In the genomic region with DNA sequence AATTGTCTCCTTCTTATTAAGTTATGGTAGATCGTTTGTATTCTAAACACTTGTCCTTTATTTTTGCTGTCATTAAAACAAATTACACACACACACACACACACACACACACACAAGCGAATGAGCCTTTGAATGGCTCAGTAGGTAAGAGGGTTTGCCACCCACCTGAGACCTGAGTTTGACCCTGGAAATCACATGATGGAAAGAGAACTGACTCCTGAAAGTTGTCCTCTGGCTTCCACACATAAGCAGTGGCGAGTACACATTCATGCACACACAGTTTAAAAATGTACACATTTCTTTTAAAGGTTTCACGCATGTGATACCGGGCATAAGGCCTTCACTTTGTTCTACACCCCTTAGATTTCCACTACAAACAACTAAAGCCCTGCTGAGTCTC, we compare ENCODE assay signal across 24 mouse cellular contexts. TPM values are rescaled to one million over a fixed set of nuclear protein-coding genes. Genes with fewer than 3 reads are reported as not detected.
DNase-seq lines count a peak whose midpoint lies in the region; ATAC-seq lines count a peak whose summit lies in the region.
"Had no signal": no experiment of that assay in that cellular context is flagged by ENCODE, and none has a peak within 500 bp of the region (broad histone marks: within the 10 kb centered on the region; RNA-seq: fewer than 3 reads in every experiment).

No protein-coding gene starts in this region.

- peak overlapping the region; percentile 39; the same call in 1 of the 2 replicates for H3K27ac ChIP-seq in forebrain, embryonic 14.5 days (ENCODE audit: low read depth, low read length)
- no peak overlapping the region for H3K27ac ChIP-seq in forebrain, embryonic 11.5 days (ENCODE audit: low read depth, low read length)
- H3K27ac ChIP-seq in neural tube, embryonic 13.5 days (replicated peaks): no peak overlapping the region
- no peak overlapping the region for H3K27ac ChIP-seq in neural tube, embryonic 15.5 days (replicated peaks)
- 0 out of 2 replicates have a peak overlapping the region, but pooled peaks have one; percentile 3 for H3K27ac ChIP-seq in embryonic facial prominence, embryonic 14.5 days (replicated peaks; ENCODE audit: low read depth, low read length)
- H3K27ac ChIP-seq: heart, adult 2 months; heart, embryonic 10.5 days; heart, embryonic 13.5 days had no signal

- no peaks in the 10 kb centered on the region for H3K9me3 ChIP-seq in forebrain, embryonic 14.5 days (replicated peaks; ENCODE audit: control insufficient read depth, low read length)
- H3K9me3 ChIP-seq in forebrain, embryonic 11.5 days (ENCODE audit: control insufficient read depth, low read length): no peaks in the 10 kb centered on the region
- H3K9me3 ChIP-seq in neural tube, embryonic 13.5 days: no peaks in the 10 kb centered on the region
- H3K9me3 ChIP-seq in neural tube, embryonic 15.5 days (replicated peaks): no peaks in the 10 kb centered on the region
- no peaks in the 10 kb centered on the region for H3K9me3 ChIP-seq in embryonic facial prominence, embryonic 14.5 days (ENCODE audit: control insufficient read depth, low read length)
- H3K9me3 ChIP-seq: heart, embryonic 10.5 days; heart, embryonic 13.5 days; hindbrain, embryonic 12.5 days; hindbrain, embryonic 15.5 days had no signal

- H3K36me3 ChIP-seq in forebrain, embryonic 14.5 days (ENCODE audit: control insufficient read depth, insufficient read depth, low read length): peaks cover 21% of the 10 kb centered on the region; the same call in 1 of the 2 replicates
- no peaks in the 10 kb centered on the region; the same call in 1 of the 2 replicates for H3K36me3 ChIP-seq in forebrain, embryonic 11.5 days (ENCODE audit: control insufficient read depth, insufficient read depth, low read length)
- peaks cover 42% of the 10 kb centered on the region for H3K36me3 ChIP-seq in neural tube, embryonic 13.5 days
- H3K36me3 ChIP-seq in neural tube, embryonic 15.5 days: peaks cover 29% of the 10 kb centered on the region
- H3K36me3 ChIP-seq in embryonic facial prominence, embryonic 14.5 days (ENCODE audit: control insufficient read depth, insufficient read depth, low read length): peaks cover 15% of the 10 kb centered on the region

- no peak overlapping the region for H3K9ac ChIP-seq in forebrain, embryonic 14.5 days (ENCODE audit: low read length)
- no peak overlapping the region for H3K9ac ChIP-seq in forebrain, embryonic 11.5 days (ENCODE audit: low read length)
- H3K9ac ChIP-seq in neural tube, embryonic 13.5 days: peak overlapping the region; percentile 12; the same call in 1 of the 2 replicates
- no peak overlapping the region for H3K9ac ChIP-seq in neural tube, embryonic 15.5 days (replicated peaks)
- no peak overlapping the region for H3K9ac ChIP-seq in embryonic facial prominence, embryonic 14.5 days (ENCODE audit: low read depth, low read length)
- H3K9ac ChIP-seq: heart, embryonic 13.5 days; hindbrain, embryonic 12.5 days; hindbrain, embryonic 15.5 days had no signal

- no peak for ATAC-seq in forebrain, embryonic 14.5 days
- no peak for ATAC-seq in forebrain, embryonic 11.5 days (replicated peaks; ENCODE audit: low FRiP score)
- no peak for ATAC-seq in neural tube, embryonic 13.5 days (ENCODE audit: low read depth)
- ATAC-seq in neural tube, embryonic 15.5 days (ENCODE audit: low FRiP score): no peak
- ATAC-seq in embryonic facial prominence, embryonic 14.5 days (ENCODE audit: low read depth): no peak
- ATAC-seq: activated CD4-positive, CD25-positive, alpha-beta regulatory T cell, adult 4 months; CD4-positive, CD25-positive, alpha-beta regulatory T cell, adult 4 months; intestine, postnatal 0 days had no signal

- peaks cover 9% of the 10 kb centered on the region; the same call in 1 of the 2 replicates for H3K4me1 ChIP-seq in forebrain, embryonic 14.5 days (ENCODE audit: control insufficient read depth, insufficient read depth, low read length)
- 0 out of 2 replicates have a peak, but pooled peaks cover 2% of the 10 kb centered on the region for H3K4me1 ChIP-seq in forebrain, embryonic 11.5 days (replicated peaks; ENCODE audit: control insufficient read depth, insufficient read depth, low read length)
- peaks cover 18% of the 10 kb centered on the region for H3K4me1 ChIP-seq in neural tube, embryonic 13.5 days (replicated peaks)
- no peaks in the 10 kb centered on the region for H3K4me1 ChIP-seq in neural tube, embryonic 15.5 days
- H3K4me1 ChIP-seq in embryonic facial prominence, embryonic 14.5 days (ENCODE audit: control insufficient read depth, insufficient read depth, low read length): no peaks in the 10 kb centered on the region
- H3K4me1 ChIP-seq: hindbrain, embryonic 15.5 days had no signal

- H3K4me3 ChIP-seq in forebrain, embryonic 14.5 days (ENCODE audit: low read depth, low read length): no peak overlapping the region
- no peak overlapping the region for H3K4me3 ChIP-seq in forebrain, embryonic 11.5 days (ENCODE audit: low read depth, low read length)
- no peak overlapping the region for H3K4me3 ChIP-seq in neural tube, embryonic 13.5 days
- H3K4me3 ChIP-seq in neural tube, embryonic 15.5 days (replicated peaks): no peak overlapping the region
- no peak overlapping the region for H3K4me3 ChIP-seq in embryonic facial prominence, embryonic 14.5 days (ENCODE audit: low read depth, low read length)
- H3K4me3 ChIP-seq: heart, adult 2 months; heart, embryonic 10.5 days; heart, embryonic 13.5 days; hindbrain, embryonic 12.5 days; hindbrain, embryonic 15.5 days had no signal

- no peak for DNase-seq in forebrain, embryonic 14.5 days (ENCODE audit: low spot score)
- no peak for DNase-seq in forebrain, embryonic 11.5 days (ENCODE audit: low spot score)
- DNase-seq in heart, adult 11 months: peak; percentile 76
- DNase-seq in heart, postnatal 4 days: no peak
- no peak for DNase-seq in embryonic facial prominence, embryonic 14.5 days (ENCODE audit: low spot score)
- DNase-seq in urinary bladder, postnatal 4 days (ENCODE audit: low spot score in 2 of 2): no peak
- DNase-seq: adrenal gland, adult 8-10 months; adrenal gland, postnatal 25 days; cerebellum, adult 11-12 months; cerebellum, adult 8-10 months; cerebellum, postnatal 10 days; cerebellum, postnatal 36 days; gastrocnemius, postnatal 25 days; heart, adult 2 months; heart, postnatal 14 days had no signal

- H3K27me3 ChIP-seq in forebrain, embryonic 14.5 days (replicated peaks; ENCODE audit: control insufficient read depth, insufficient read depth, low read length): no peaks in the 10 kb centered on the region
- H3K27me3 ChIP-seq in forebrain, embryonic 11.5 days (ENCODE audit: control insufficient read depth, insufficient read depth, low read length): no peaks in the 10 kb centered on the region
- H3K27me3 ChIP-seq in neural tube, embryonic 13.5 days: no peaks in the 10 kb centered on the region
- H3K27me3 ChIP-seq in neural tube, embryonic 15.5 days (replicated peaks): no peaks in the 10 kb centered on the region
- H3K27me3 ChIP-seq in embryonic facial prominence, embryonic 14.5 days (replicated peaks; ENCODE audit: control insufficient read depth, insufficient read depth, low read length): no peaks in the 10 kb centered on the region
- H3K27me3 ChIP-seq: heart, embryonic 13.5 days; hindbrain, embryonic 12.5 days; hindbrain, embryonic 15.5 days had no signal

- 68% methylated on average over 5 of the region's 5 CpGs for WGBS in forebrain, embryonic 14.5 days
- WGBS in forebrain, embryonic 11.5 days: 92% methylated on average over 5 of the region's 5 CpGs
- WGBS in neural tube, embryonic 13.5 days: 76% methylated on average over 5 of the region's 5 CpGs
- 79% methylated on average over 5 of the region's 5 CpGs for WGBS in neural tube, embryonic 15.5 days
- 80% methylated on average over 5 of the region's 5 CpGs for WGBS in embryonic facial prominence, embryonic 14.5 days

- no peak overlapping the region for H3K4me2 ChIP-seq in forebrain, embryonic 14.5 days (ENCODE audit: low read length)
- no peak overlapping the region for H3K4me2 ChIP-seq in forebrain, embryonic 11.5 days (ENCODE audit: low read depth, low read length, severe bottlenecking)
- H3K4me2 ChIP-seq in neural tube, embryonic 13.5 days: no peak overlapping the region
- no peak overlapping the region for H3K4me2 ChIP-seq in neural tube, embryonic 15.5 days
- no peak overlapping the region for H3K4me2 ChIP-seq in embryonic facial prominence, embryonic 14.5 days (ENCODE audit: low read depth, low read length)
- H3K4me2 ChIP-seq: heart, embryonic 13.5 days; hindbrain, embryonic 12.5 days had no signal

RNA-seq across cellular contexts. Expression of gene Pitpnm2, which starts 20.7 kb away (rescaled TPM):
- 8.5 and 12.2 TPM in 2 replicates for polyA plus RNA-seq in forebrain, embryonic 14.5 days (2014; fragmentation: Nextera tagmentation; extraction: Ambion mirVana)
- polyA plus RNA-seq in forebrain, embryonic 11.5 days (2014; fragmentation: Nextera tagmentation; extraction: Ambion mirVana): 6.8 and 7.1 TPM in 2 replicates
- 10 to 100 TPM; 45.9 to 52.2 TPM for total RNA-seq in heart, postnatal 4 days (2021)
- 7.9 and 8.4 TPM in 2 replicates for polyA plus RNA-seq in neural tube, embryonic 13.5 days (2015; fragmentation: Nextera tagmentation; extraction: Ambion mirVana)
- polyA plus RNA-seq in neural tube, embryonic 15.5 days (2015; fragmentation: Nextera tagmentation; extraction: Ambion mirVana): 8.9 and 9.4 TPM in 2 replicates
- polyA plus RNA-seq in embryonic facial prominence, embryonic 14.5 days (2014; fragmentation: Nextera tagmentation; extraction: Ambion mirVana): 7.6 and 8.4 TPM in 2 replicates

RNA-seq across cellular contexts. Expression of gene Mphosph9, which starts 57.5 kb away (rescaled TPM):
- polyA plus RNA-seq in forebrain, embryonic 14.5 days (2014; fragmentation: Nextera tagmentation; extraction: Ambion mirVana): 13.5 and 16.6 TPM in 2 replicates
- 21.2 and 22.2 TPM in 2 replicates for polyA plus RNA-seq in forebrain, embryonic 11.5 days (2014; fragmentation: Nextera tagmentation; extraction: Ambion mirVana)
- total RNA-seq in heart, postnatal 4 days (2021): 10 to 100 TPM; 12.1 to 13.9 TPM
- 13.5 and 14.5 TPM in 2 replicates for polyA plus RNA-seq in neural tube, embryonic 13.5 days (2015; fragmentation: Nextera tagmentation; extraction: Ambion mirVana)
- polyA plus RNA-seq in neural tube, embryonic 15.5 days (2015; fragmentation: Nextera tagmentation; extraction: Ambion mirVana): 10.7 and 12.6 TPM in 2 replicates
- polyA plus RNA-seq in embryonic facial prominence, embryonic 14.5 days (2014; fragmentation: Nextera tagmentation; extraction: Ambion mirVana): 9.3 and 10.2 TPM in 2 replicates

RNA-seq across cellular contexts. Expression of gene 2810006K23Rik, which starts 57.7 kb away (rescaled TPM):
- 12.5 and 15.3 TPM in 2 replicates for polyA plus RNA-seq in forebrain, embryonic 14.5 days (2014; fragmentation: Nextera tagmentation; extraction: Ambion mirVana)
- 17.9 and 20.2 TPM in 2 replicates for polyA plus RNA-seq in forebrain, embryonic 11.5 days (2014; fragmentation: Nextera tagmentation; extraction: Ambion mirVana)
- total RNA-seq in heart, postnatal 4 days (2021): 10 to 100 TPM; 11.7 to 13.0 TPM
- 16.0 and 17.0 TPM in 2 replicates for polyA plus RNA-seq in neural tube, embryonic 13.5 days (2015; fragmentation: Nextera tagmentation; extraction: Ambion mirVana)
- 13.4 and 14.4 TPM in 2 replicates for polyA plus RNA-seq in neural tube, embryonic 15.5 days (2015; fragmentation: Nextera tagmentation; extraction: Ambion mirVana)
- polyA plus RNA-seq in embryonic facial prominence, embryonic 14.5 days (2014; fragmentation: Nextera tagmentation; extraction: Ambion mirVana): 9.3 and 10.4 TPM in 2 replicates

Comparison
In these comparisons a context has a peak if more than half of its experiments do, and no peak if none do; other contexts are left out.
1. H3K27ac ChIP-seq: peak in forebrain, embryonic 14.5 days (single experiment) and embryonic facial prominence, embryonic 14.5 days (single experiment); none in forebrain, embryonic 11.5 days (single experiment), neural tube, embryonic 13.5 days (single experiment) and neural tube, embryonic 15.5 days (single experiment).